Mouse (Mus musculus) midbrain, embryonic 11.5 days (tissue): ENCODE measurements around the gene Arhgap45. TPM values are rescaled to one million over a fixed set of nuclear protein-coding genes. Genes with fewer than 3 reads are reported as not detected.
A peak's percentile ranks its signal among the peaks of the same experiment; 100 is the strongest.

Experiments used
- ATAC-seq: fragments of 200-750 bp; cut with Nextera tagmentation; 2 replicates; pipeline ENCODE4 v1.8.0; 2017; ENCODE audit warnings: moderate TSS enrichment, moderate library complexity; ENCODE audit not compliant: low FRiP score
- DNase-seq: peaks from one replicate; pipeline ENCODE4 v3.0.0; 2015; ENCODE audit warnings: low spot score; ENCODE audit errors: missing footprints
- H3K27ac ChIP-seq: fragments of 300-500 bp; sonication (generic); 2 replicates; pipeline ENCODE4 v1.5.1; 2014; ENCODE audit warnings: low read depth, low read length
- H3K27me3 ChIP-seq: fragments of 300-500 bp; sonication (generic); 2 replicates; pipeline ENCODE4 v1.6.1; 2014; ENCODE audit warnings: mild to moderate bottlenecking, low read length, moderate library complexity, mixed read lengths; ENCODE audit not compliant: control insufficient read depth, insufficient read depth
- H3K36me3 ChIP-seq: fragments of 300-500 bp; sonication (generic); 2 replicates; pipeline ENCODE4 v1.6.1; 2014; ENCODE audit warnings: mild to moderate bottlenecking, low read length, moderate library complexity, mixed read lengths; ENCODE audit not compliant: control insufficient read depth, insufficient read depth
- H3K4me1 ChIP-seq: fragments of 300-500 bp; sonication (generic); 2 replicates; pipeline ENCODE4 v1.6.1; 2014; ENCODE audit warnings: low read length; ENCODE audit not compliant: control insufficient read depth, insufficient read depth
- H3K4me2 ChIP-seq: fragments of 300-500 bp; sonication (generic); 2 replicates; pipeline ENCODE4 v1.6.1; 2014; ENCODE audit warnings: mild to moderate bottlenecking, moderate library complexity
- H3K4me3 ChIP-seq: fragments of 300-500 bp; sonication (generic); 2 replicates; pipeline ENCODE4 v1.5.1; 2014; ENCODE audit warnings: low read depth, low read length
- H3K9ac ChIP-seq: fragments of 300-500 bp; sonication (generic); 2 replicates; pipeline ENCODE4 v1.6.1; 2014; ENCODE audit warnings: low read length
- H3K9me3 ChIP-seq: fragments of 300-500 bp; sonication (generic); 2 replicates; pipeline ENCODE4 v1.6.1; 2016; ENCODE audit warnings: low read length; ENCODE audit not compliant: control insufficient read depth
- WGBS: fragments of 180-500 bp; shearing (Covaris S2); extraction: QIAGEN DNeasy Blood & Tissue Kit; methylation state at CpG from one replicate; pipeline ENCODE4 v1.1.7; 2014; 5-methylcytosine and 5-hydroxymethylcytosine counted together
- polyA plus RNA-seq: library from polyadenylated mRNA; unstranded; fragments of >200 nt; fragmentation: Nextera tagmentation; extraction: Ambion mirVana; gene quantifications from 2 replicates; pipeline ENCODE4 v1.2.1, GENCODE M21; 2014

The Arhgap45 gene
- 3.6 and 3.8 TPM in 2 replicates for polyA plus RNA-seq

DNA sequence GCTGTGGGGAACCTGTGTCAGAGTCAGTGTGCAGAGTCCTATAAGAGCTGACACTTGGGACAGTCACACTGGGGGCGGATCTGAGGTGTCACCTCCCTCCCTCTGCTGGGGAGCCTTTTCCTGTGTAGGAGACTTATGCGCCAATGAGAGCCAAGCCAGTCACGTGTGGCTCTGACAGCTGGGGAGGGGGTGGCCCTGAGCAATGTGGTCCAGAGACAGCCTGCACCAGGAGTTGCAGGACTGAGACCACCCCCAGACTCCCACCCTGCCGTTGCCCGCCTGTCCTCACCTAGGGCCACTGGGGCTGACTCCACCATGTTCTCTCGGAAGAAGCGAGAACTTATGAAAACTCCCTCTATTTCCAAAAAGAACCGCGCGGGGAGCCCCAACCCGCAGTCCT lies at the start of gene Arhgap45:
Gene Arhgap45, plus strand, starts transcription at position 143 of the 400 bp plus-strand sequence.
- no peak within 1 kb of the TSS for H3K27ac ChIP-seq
- peaks cover 46% of the 10 kb centered on the region for H3K27me3 ChIP-seq
- no peak within 1 kb of the TSS for H3K4me2 ChIP-seq
- H3K36me3 ChIP-seq = no peaks in the 10 kb centered on the region
- ATAC-seq = no peak
- no peak for DNase-seq
- H3K9me3 ChIP-seq = no peaks in the 10 kb centered on the region
- WGBS = 72% methylated on average over 11 of the region's 11 CpGs
- H3K9ac ChIP-seq = no peak within 1 kb of the TSS
- H3K4me3 ChIP-seq = no peak within 1 kb of the TSS
- H3K4me1 ChIP-seq = peaks cover 6% of the 10 kb centered on the region; the same call in 1 of the 2 replicates

- Histone ChIP-seq H3K4me2 (no peak overlapping the region), H3K9ac (no peak overlapping the region), H3K4me1 (peaks cover 4% of the 10 kb centered on the region; the same call in 1 of the 2 replicates), H3K36me3 (peaks cover 21% of the 10 kb centered on the region), H3K9me3 (no peaks in the 10 kb centered on the region), H3K27me3 (peaks cover 22% of the 10 kb centered on the region), H3K4me3 (no peak overlapping the region), H3K27ac (no peak overlapping the region)
- DNase-seq = no peak
- WGBS = 96% methylated on average over 5 of the region's 5 CpGs
- no peak for ATAC-seq
These were observed 49.5 kb upstream of the Arhgap45 start for GRCm38 (mm10) chr10:79966886-79967400.

DNA sequence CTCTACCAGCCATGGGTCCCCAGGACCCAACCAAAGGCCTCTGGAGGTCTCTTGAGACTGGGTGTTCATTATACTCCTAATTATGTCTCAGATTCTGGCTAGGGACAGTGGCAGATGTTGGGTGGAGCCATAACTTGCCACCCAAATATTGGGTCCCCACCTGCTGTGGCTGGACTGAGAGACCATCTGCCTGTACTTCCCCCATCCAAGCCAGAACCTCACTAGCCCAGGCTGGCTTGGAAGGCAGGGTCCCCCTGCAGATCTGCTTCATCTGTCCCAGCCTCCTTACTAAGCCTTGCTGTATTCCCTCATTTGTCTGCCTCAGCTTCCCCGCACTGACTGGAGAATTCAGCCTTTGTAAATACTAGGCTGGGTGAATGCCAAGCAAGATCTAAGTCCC lies 48.3 kb upstream of the Arhgap45 start:
- H3K27me3 ChIP-seq = peaks cover 23% of the 10 kb centered on the region
- no peak for DNase-seq
- H3K36me3 ChIP-seq = peaks cover 16% of the 10 kb centered on the region
- H3K4me1 ChIP-seq = peaks cover 4% of the 10 kb centered on the region; the same call in 1 of the 2 replicates
- H3K9me3 ChIP-seq = no peaks in the 10 kb centered on the region
- H3K4me2 ChIP-seq = no peak overlapping the region
- no peak for ATAC-seq
- no peak overlapping the region for H3K4me3 ChIP-seq
- WGBS = 96% methylated on average over 1 of the region's 1 CpGs
- no peak overlapping the region for H3K9ac ChIP-seq
- no peak overlapping the region for H3K27ac ChIP-seq

DNA sequence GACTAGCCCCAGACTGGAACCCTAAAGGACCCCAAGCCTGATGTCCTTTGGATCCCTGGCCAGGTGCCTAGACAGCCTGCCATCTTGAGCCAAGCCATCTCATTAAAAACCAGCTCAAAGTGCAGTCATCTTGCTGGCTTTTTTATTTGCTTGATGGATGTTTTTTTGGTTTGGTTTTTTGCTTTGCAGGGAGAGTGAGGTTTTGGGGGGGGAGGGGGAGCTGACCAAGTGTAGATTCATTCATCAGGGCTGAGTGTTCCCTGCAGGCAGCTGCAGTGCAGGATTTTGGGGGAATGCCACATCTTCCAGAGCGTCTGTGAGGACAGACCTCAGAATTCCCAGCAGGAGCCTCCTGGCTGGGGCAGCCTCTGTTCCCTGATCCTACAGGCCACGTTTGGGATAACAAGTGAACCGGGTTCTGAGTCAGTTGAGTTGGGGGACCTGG lies 47.3 kb upstream of the Arhgap45 start:
- Histone ChIP-seq H3K4me3 (no peak overlapping the region), H3K9ac (no peak overlapping the region), H3K36me3 (peaks cover 16% of the 10 kb centered on the region), H3K27me3 (peaks cover 23% of the 10 kb centered on the region), H3K9me3 (no peaks in the 10 kb centered on the region), H3K4me2 (no peak overlapping the region), H3K27ac (no peak overlapping the region), H3K4me1 (peaks cover 4% of the 10 kb centered on the region; the same call in 1 of the 2 replicates)
- ATAC-seq (no peak), DNase-seq (no peak)
- 24% methylated on average over 3 of the region's 3 CpGs for WGBS

DNA sequence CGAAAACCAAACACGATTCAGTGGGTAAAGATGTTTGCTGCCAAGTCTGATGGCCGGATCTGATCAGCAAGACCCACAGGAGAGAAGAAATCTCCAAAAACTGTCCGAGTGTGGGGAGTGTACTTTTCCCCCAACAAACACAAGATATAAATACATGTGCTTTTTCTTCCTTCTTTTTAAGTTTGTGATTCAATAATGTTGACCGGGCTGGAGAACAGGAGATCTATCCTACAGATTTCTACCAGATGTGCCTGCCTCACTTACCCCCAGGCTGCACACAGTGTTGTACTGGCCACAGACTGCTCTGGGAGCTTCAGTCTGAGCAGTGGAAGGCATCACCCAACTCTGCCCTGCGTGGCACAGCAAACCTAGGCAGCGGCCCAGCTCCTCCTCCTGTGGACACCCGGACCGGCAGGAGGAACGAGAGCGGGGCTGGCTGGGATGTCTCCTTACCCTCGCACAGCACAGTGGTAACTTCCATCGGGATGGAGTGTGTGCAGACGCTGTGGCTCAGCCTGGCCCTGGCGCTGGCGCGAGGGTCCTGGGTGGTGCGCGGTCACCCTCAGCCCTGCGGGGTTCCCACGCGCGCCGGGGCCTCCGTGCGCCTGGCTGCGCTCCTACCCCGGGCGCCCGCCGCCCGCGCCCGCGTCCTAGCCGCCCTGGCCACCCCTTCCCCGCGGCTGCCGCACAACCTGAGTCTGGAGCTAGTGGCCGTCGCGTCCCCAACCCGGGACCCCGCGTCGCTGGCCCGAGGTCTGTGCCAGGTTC lies 45.9 kb upstream of the Arhgap45 start, which contains the start of gene Grin3b:
Gene Grin3b, plus strand, starts transcription at position 301 of the 768 bp plus-strand sequence.
- H3K27me3 ChIP-seq = peaks cover 23% of the 10 kb centered on the region
- H3K9me3 ChIP-seq = no peaks in the 10 kb centered on the region
- H3K9ac ChIP-seq = peak within 1 kb of the TSS; percentile 20; the same call in 1 of the 2 replicates
- WGBS = 8% methylated on average over 47 of the region's 47 CpGs
- H3K4me1 ChIP-seq = peaks cover 4% of the 10 kb centered on the region; the same call in 1 of the 2 replicates
- DNase-seq (peak; percentile 91), ATAC-seq (no peak)
- H3K27ac ChIP-seq = no peak within 1 kb of the TSS
- peaks cover 12% of the 10 kb centered on the region; the same call in 1 of the 2 replicates for H3K36me3 ChIP-seq
- peak within 1 kb of the TSS; percentile 41 for H3K4me2 ChIP-seq
- peak within 1 kb of the TSS; percentile 25 for H3K4me3 ChIP-seq

- Histone ChIP-seq H3K27ac (no peak overlapping the region), H3K27me3 (peaks cover 23% of the 10 kb centered on the region), H3K4me3 (peak overlapping the region; percentile 25), H3K9me3 (no peaks in the 10 kb centered on the region), H3K9ac (peak overlapping the region; percentile 20; the same call in 1 of the 2 replicates), H3K36me3 (peaks cover 12% of the 10 kb centered on the region; the same call in 1 of the 2 replicates), H3K4me2 (peak overlapping the region; percentile 41), H3K4me1 (peaks cover 4% of the 10 kb centered on the region; the same call in 1 of the 2 replicates)
- ATAC-seq (no peak), DNase-seq (no peak)
- 5% methylated on average over 21 of the region's 21 CpGs for WGBS
These were observed 45.3 kb upstream of the Arhgap45 start for GRCm38 (mm10) chr10:79971183-79971497.

DNA sequence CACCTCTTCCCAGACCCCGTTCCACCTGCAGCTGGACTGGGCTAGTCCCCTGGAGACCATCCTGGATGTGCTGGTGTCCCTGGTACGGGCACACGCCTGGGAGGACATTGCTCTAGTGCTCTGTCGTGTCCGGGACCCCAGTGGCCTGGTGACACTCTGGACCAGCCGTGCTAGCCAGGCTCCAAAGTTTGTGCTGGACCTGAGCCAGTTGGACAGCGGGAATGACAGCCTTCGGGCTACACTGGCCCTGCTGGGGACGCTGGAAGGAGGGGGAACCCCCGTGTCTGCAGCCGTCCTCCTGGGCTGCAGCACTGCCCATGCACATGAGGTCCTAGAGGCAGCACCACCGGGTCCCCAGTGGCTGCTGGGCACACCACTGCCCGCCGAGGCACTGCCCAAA lies 43.6 kb upstream of the Arhgap45 start:
- no peak overlapping the region for H3K4me3 ChIP-seq

GRCm38 (mm10) chr10:79974087-79974486 lies 42.4 kb upstream of the Arhgap45 start:
- H3K27me3 ChIP-seq = peaks cover 26% of the 10 kb centered on the region

More for the DNA sequence above, 43.6 kb upstream of the Arhgap45 start:
- peaks cover 25% of the 10 kb centered on the region for H3K36me3 ChIP-seq
- no peak overlapping the region for H3K9ac ChIP-seq
- H3K9me3 ChIP-seq = no peaks in the 10 kb centered on the region
- 74% methylated on average over 13 of the region's 14 CpGs for WGBS
- no peak for ATAC-seq
- H3K27me3 ChIP-seq = peaks cover 26% of the 10 kb centered on the region
- peaks cover 4% of the 10 kb centered on the region; the same call in 1 of the 2 replicates for H3K4me1 ChIP-seq
- no peak overlapping the region for H3K27ac ChIP-seq
- H3K4me2 ChIP-seq = no peak overlapping the region
- DNase-seq = no peak

DNA sequence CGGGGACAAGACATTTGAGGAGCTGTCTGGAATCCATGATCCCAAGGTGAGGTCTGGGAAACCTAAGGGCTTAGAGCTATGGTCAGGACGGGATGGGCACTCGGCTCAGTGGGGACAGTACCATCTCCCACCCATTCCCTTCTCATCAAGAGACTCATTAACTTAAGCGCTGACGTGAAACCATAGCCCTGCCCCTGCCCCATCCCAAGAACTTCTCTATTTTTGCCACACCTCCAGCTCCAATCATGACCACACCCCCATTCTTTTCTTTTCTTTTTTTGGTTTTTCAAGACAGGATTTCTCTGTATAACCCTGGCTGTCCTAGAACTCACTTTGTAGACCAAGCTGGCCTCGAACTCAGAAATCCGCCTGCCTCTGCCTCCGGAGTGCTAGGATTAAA lies 41.8 kb upstream of the Arhgap45 start:
- no peak for DNase-seq
- Histone ChIP-seq H3K4me2 (no peak overlapping the region), H3K4me3 (no peak overlapping the region), H3K27ac (no peak overlapping the region), H3K36me3 (peaks cover 34% of the 10 kb centered on the region), H3K27me3 (peaks cover 21% of the 10 kb centered on the region), H3K9me3 (no peaks in the 10 kb centered on the region), H3K9ac (no peak overlapping the region), H3K4me1 (peaks cover 4% of the 10 kb centered on the region; the same call in 1 of the 2 replicates)
- no peak for ATAC-seq
- 90% methylated on average over 8 of the region's 8 CpGs for WGBS

More at GRCm38 (mm10) chr10:79974087-79974486, 42.4 kb upstream of the Arhgap45 start:
- peaks cover 33% of the 10 kb centered on the region for H3K36me3 ChIP-seq
- no peak overlapping the region for H3K27ac ChIP-seq
- WGBS = 91% methylated on average over 21 of the region's 21 CpGs
- ATAC-seq = no peak
- H3K4me2 ChIP-seq = no peak overlapping the region
- peaks cover 4% of the 10 kb centered on the region; the same call in 1 of the 2 replicates for H3K4me1 ChIP-seq
- H3K4me3 ChIP-seq = no peak overlapping the region
- DNase-seq = no peak
- H3K9me3 ChIP-seq = no peaks in the 10 kb centered on the region
- no peak overlapping the region for H3K9ac ChIP-seq
